ENCODE assay signal across 9 mouse cellular contexts in the genomic region with DNA sequence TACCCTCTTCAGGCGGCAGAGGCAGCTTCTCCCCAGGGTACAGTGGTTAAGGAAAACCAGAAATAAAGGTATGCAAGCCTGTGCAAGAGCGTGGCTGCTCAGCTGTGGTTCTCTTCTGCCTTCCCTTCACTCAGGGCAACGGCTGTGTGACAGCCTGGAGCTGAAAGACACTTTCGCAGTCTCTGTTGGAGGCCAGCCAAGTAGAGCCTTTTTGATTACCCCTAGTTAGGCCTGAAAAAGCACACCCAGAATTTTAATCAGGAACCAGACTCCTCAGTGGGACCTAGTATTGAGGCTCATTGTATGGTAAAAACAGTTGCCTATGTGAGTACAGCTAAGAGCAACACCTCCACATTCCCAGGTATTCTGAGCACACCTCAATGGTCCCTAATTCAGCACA.
DNase-seq lines count a peak whose midpoint lies in the region; ATAC-seq and TF ChIP-seq lines count a peak whose summit lies in the region.
"Had no signal": no experiment of that assay in that cellular context is flagged by ENCODE, and none has a peak within 500 bp of the region (broad histone marks: within the 10 kb centered on the region; RNA-seq: fewer than 3 reads in every experiment).

No protein-coding gene starts in this region.

- H3K4me2 ChIP-seq in embryonic facial prominence, embryonic 14.5 days (ENCODE audit: low read depth, low read length): no peak overlapping the region
- H3K4me2 ChIP-seq in liver, postnatal 0 days (ENCODE audit: low read depth, low read length): no peak overlapping the region
- H3K4me2 ChIP-seq: stomach, embryonic 15.5 days had no signal

- no peak overlapping the region for H3K27ac ChIP-seq in embryonic facial prominence, embryonic 14.5 days (replicated peaks; ENCODE audit: low read depth, low read length)
- H3K27ac ChIP-seq in embryonic facial prominence, embryonic 10.5 days (replicated peaks): no peak overlapping the region
- no peak overlapping the region for H3K27ac ChIP-seq in liver, postnatal 0 days (ENCODE audit: low read depth)
- H3K27ac ChIP-seq: stomach, embryonic 15.5 days had no signal

- no peak for TF ChIP-seq EP300 in liver, postnatal 0 days (IDR thresholded peaks at IDR 0.05; ENCODE audit: low read depth)

- intact Hi-C loops in left cerebral cortex, postnatal 4 days (cut with DNase I): no loop called here

- no peak for TF ChIP-seq POLR2A in brain, embryonic 14.5 days (IDR thresholded peaks at IDR 0.05; ENCODE audit: borderline replicate concordance, extremely low read depth, insufficient read depth, insufficient read length, poor library complexity, severe bottlenecking)

- 32% methylated on average over 4 of the region's 4 CpGs for WGBS in embryonic facial prominence, embryonic 14.5 days
- WGBS in embryonic facial prominence, embryonic 10.5 days: 54% methylated on average over 4 of the region's 4 CpGs
- 50% methylated on average over 4 of the region's 4 CpGs for whole genome bisulfite sequencing in liver, postnatal 0 days (ENCODE audit: insufficient replicate concordance)

- no peaks in the 10 kb centered on the region for H3K36me3 ChIP-seq in embryonic facial prominence, embryonic 14.5 days (ENCODE audit: control insufficient read depth, insufficient read depth, low read length)
- no peaks in the 10 kb centered on the region for H3K36me3 ChIP-seq in embryonic facial prominence, embryonic 10.5 days (replicated peaks)
- H3K36me3 ChIP-seq in liver, postnatal 0 days (replicated peaks; ENCODE audit: insufficient read depth, low read length): no peaks in the 10 kb centered on the region
- H3K36me3 ChIP-seq: stomach, embryonic 15.5 days had no signal

- no peak for TF ChIP-seq CTCF in brain, embryonic 14.5 days (IDR thresholded peaks at IDR 0.05; ENCODE audit: borderline replicate concordance, extremely low read depth, insufficient read depth, insufficient read length)
- TF ChIP-seq CTCF in liver, postnatal 0 days (IDR thresholded peaks at IDR 0.05; ENCODE audit: low read depth): no peak

- no peak overlapping the region for H3K9ac ChIP-seq in embryonic facial prominence, embryonic 14.5 days (ENCODE audit: low read depth, low read length)
- H3K9ac ChIP-seq in liver, postnatal 0 days (replicated peaks): no peak overlapping the region
- H3K9ac ChIP-seq: stomach, embryonic 15.5 days had no signal

- ATAC-seq in embryonic facial prominence, embryonic 14.5 days (ENCODE audit: low read depth): peak; percentile 65
- no peak for ATAC-seq in liver, postnatal 0 days

- H3K9me3 ChIP-seq in embryonic facial prominence, embryonic 14.5 days (ENCODE audit: control insufficient read depth, low read length): no peaks in the 10 kb centered on the region
- no peaks in the 10 kb centered on the region for H3K9me3 ChIP-seq in embryonic facial prominence, embryonic 10.5 days
- no peaks in the 10 kb centered on the region for H3K9me3 ChIP-seq in liver, postnatal 0 days (ENCODE audit: low read length)
- H3K9me3 ChIP-seq: stomach, embryonic 15.5 days had no signal

- H3K27me3 ChIP-seq in embryonic facial prominence, embryonic 14.5 days (replicated peaks; ENCODE audit: control insufficient read depth, insufficient read depth, low read length): no peaks in the 10 kb centered on the region
- no peaks in the 10 kb centered on the region for H3K27me3 ChIP-seq in embryonic facial prominence, embryonic 10.5 days (replicated peaks; ENCODE audit: low read depth, poor library complexity, severe bottlenecking)
- H3K27me3 ChIP-seq in liver, postnatal 0 days (ENCODE audit: insufficient read depth, low read length): no peaks in the 10 kb centered on the region
- H3K27me3 ChIP-seq: stomach, embryonic 15.5 days had no signal

- no peaks in the 10 kb centered on the region for H3K4me1 ChIP-seq in embryonic facial prominence, embryonic 14.5 days (ENCODE audit: control insufficient read depth, insufficient read depth, low read length)
- H3K4me1 ChIP-seq in embryonic facial prominence, embryonic 10.5 days: no peaks in the 10 kb centered on the region
- H3K4me1 ChIP-seq in liver, postnatal 0 days (ENCODE audit: insufficient read depth): no peaks in the 10 kb centered on the region
- H3K4me1 ChIP-seq: stomach, embryonic 15.5 days had no signal

- H3K4me3 ChIP-seq in embryonic facial prominence, embryonic 14.5 days (ENCODE audit: low read depth, low read length): no peak overlapping the region
- no peak overlapping the region for H3K4me3 ChIP-seq in embryonic facial prominence, embryonic 10.5 days
- no peak overlapping the region for H3K4me3 ChIP-seq in liver, postnatal 0 days (ENCODE audit: low read depth, low read length)
- H3K4me3 ChIP-seq: stomach, embryonic 15.5 days had no signal

- DNase-seq in embryonic facial prominence, embryonic 14.5 days (ENCODE audit: low spot score): peak; percentile 64
- no peak for DNase-seq in embryonic facial prominence, embryonic 10.5 days (ENCODE audit: low spot score)
- peak; percentile 91 for DNase-seq in brain, embryonic 14.5 days (ENCODE audit: low read depth)
- DNase-seq in frontal cortex, postnatal 10 days (ENCODE audit: low spot score in 2 of 2): peak; percentile 5 to 26
- peak; percentile 57 for DNase-seq in left cerebral cortex, postnatal 4 days
- DNase-seq in spleen, adult 18-20 months: no peak
- no peak for DNase-seq in spleen, postnatal 10 days (ENCODE audit: low spot score in 2 of 2)
- DNase-seq in liver, postnatal 0 days: no peak

Comparison
In these comparisons a context has a peak if more than half of its experiments do, and no peak if none do; other contexts are left out.
1. DNase-seq: peak in embryonic facial prominence, embryonic 14.5 days (single experiment), brain, embryonic 14.5 days (single experiment), frontal cortex, postnatal 10 days (2 of 2) and left cerebral cortex, postnatal 4 days (single experiment); none in embryonic facial prominence, embryonic 10.5 days (single experiment), spleen, adult 18-20 months (0 of 2), spleen, postnatal 10 days (0 of 2) and liver, postnatal 0 days (single experiment).